Mouse (Mus musculus): ENCODE results near the gene Trhr2. TPM values are rescaled to one million over a fixed set of nuclear protein-coding genes. Genes with fewer than 3 reads are reported as not detected.

The Trhr2 gene
- not detected in 2 replicates for polyA plus RNA-seq (2012; ENCODE audit: insufficient read depth, insufficient read length, low replicate concordance, missing spikeins)

GRCm38 (mm10) chr8:122360696-122361416, at the start of gene Trhr2:
Gene Trhr2 (minus strand): TSS chr8:122360746.
- 77% methylated on average over 7 of the region's 7 CpGs for WGBS
- no peak within 1 kb of the TSS for H3K4me3 ChIP-seq (ENCODE audit: insufficient read depth, low read depth, low read length)
- TF ChIP-seq POLR2A (IDR thresholded peaks at IDR 0.05; ENCODE audit: insufficient read depth, low read depth, low read length) (no peak), CTCF (IDR thresholded peaks at IDR 0.05; ENCODE audit: insufficient read depth, low read depth, low read length) (no peak)
- peaks cover 53% of the 10 kb centered on the region for H3K4me1 ChIP-seq (ENCODE audit: control insufficient read depth, insufficient read depth, low read length)
- H3K27ac ChIP-seq (ENCODE audit: insufficient read depth, low read depth, low read length), result peak within 1 kb of the TSS; percentile 92

GRCm38 (mm10) chr8:122407678-122408077, 47.1 kb upstream of the Trhr2 start:
- TF ChIP-seq POLR2A (IDR thresholded peaks at IDR 0.05; ENCODE audit: insufficient read depth, low read depth, low read length) (no peak), CTCF (IDR thresholded peaks at IDR 0.05; ENCODE audit: insufficient read depth, low read depth, low read length) (no peak)

GRCm38 (mm10) chr8:122405146-122405805, 44.7 kb upstream of the Trhr2 start:
- Histone ChIP-seq H3K4me1 (ENCODE audit: control insufficient read depth, insufficient read depth, low read length) (no peaks in the 10 kb centered on the region), H3K27ac (ENCODE audit: insufficient read depth, low read depth, low read length) (no peak overlapping the region), H3K4me3 (ENCODE audit: insufficient read depth, low read depth, low read length) (no peak overlapping the region)
- TF ChIP-seq POLR2A (IDR thresholded peaks at IDR 0.05; ENCODE audit: insufficient read depth, low read depth, low read length), result no peak
- no peak for TF ChIP-seq CTCF (IDR thresholded peaks at IDR 0.05; ENCODE audit: insufficient read depth, low read depth, low read length)
- WGBS, result 93% methylated on average over 9 of the region's 9 CpGs

More at GRCm38 (mm10) chr8:122407678-122408077, 47.1 kb upstream of the Trhr2 start:
- no peak overlapping the region for H3K27ac ChIP-seq (ENCODE audit: insufficient read depth, low read depth, low read length)
- H3K4me3 ChIP-seq (ENCODE audit: insufficient read depth, low read depth, low read length), result no peak overlapping the region
- WGBS, result 88% methylated on average over 7 of the region's 7 CpGs
- no peaks in the 10 kb centered on the region for H3K4me1 ChIP-seq (ENCODE audit: control insufficient read depth, insufficient read depth, low read length)

GRCm38 (mm10) chr8:122398186-122398585, 37.6 kb upstream of the Trhr2 start:
- no peak overlapping the region for H3K4me3 ChIP-seq (ENCODE audit: insufficient read depth, low read depth, low read length)
- WGBS, result 94% methylated on average over 9 of the region's 9 CpGs
- no peaks in the 10 kb centered on the region for H3K4me1 ChIP-seq (ENCODE audit: control insufficient read depth, insufficient read depth, low read length)
- no peak for TF ChIP-seq CTCF (IDR thresholded peaks at IDR 0.05; ENCODE audit: insufficient read depth, low read depth, low read length)
- no peak for TF ChIP-seq POLR2A (IDR thresholded peaks at IDR 0.05; ENCODE audit: insufficient read depth, low read depth, low read length)
- no peak overlapping the region for H3K27ac ChIP-seq (ENCODE audit: insufficient read depth, low read depth, low read length)

GRCm38 (mm10) chr8:122395291-122395690, 34.7 kb upstream of the Trhr2 start:
- TF ChIP-seq CTCF (IDR thresholded peaks at IDR 0.05; ENCODE audit: insufficient read depth, low read depth, low read length) (no peak), POLR2A (IDR thresholded peaks at IDR 0.05; ENCODE audit: insufficient read depth, low read depth, low read length) (no peak)
- no peak overlapping the region for H3K4me3 ChIP-seq (ENCODE audit: insufficient read depth, low read depth, low read length)
- H3K4me1 ChIP-seq (ENCODE audit: control insufficient read depth, insufficient read depth, low read length), result no peaks in the 10 kb centered on the region
- 92% methylated on average over 6 of the region's 6 CpGs for WGBS
- H3K27ac ChIP-seq (ENCODE audit: insufficient read depth, low read depth, low read length), result no peak overlapping the region

GRCm38 (mm10) chr8:122393717-122394116, 33.2 kb upstream of the Trhr2 start:
- TF ChIP-seq CTCF (IDR thresholded peaks at IDR 0.05; ENCODE audit: insufficient read depth, low read depth, low read length) (no peak), POLR2A (IDR thresholded peaks at IDR 0.05; ENCODE audit: insufficient read depth, low read depth, low read length) (no peak)
- no peak overlapping the region for H3K4me3 ChIP-seq (ENCODE audit: insufficient read depth, low read depth, low read length)
- no peak overlapping the region for H3K27ac ChIP-seq (ENCODE audit: insufficient read depth, low read depth, low read length)
- no peaks in the 10 kb centered on the region for H3K4me1 ChIP-seq (ENCODE audit: control insufficient read depth, insufficient read depth, low read length)

- no peak overlapping the region for H3K4me3 ChIP-seq (ENCODE audit: insufficient read depth, low read depth, low read length)
- TF ChIP-seq CTCF (IDR thresholded peaks at IDR 0.05; ENCODE audit: insufficient read depth, low read depth, low read length) (no peak), POLR2A (IDR thresholded peaks at IDR 0.05; ENCODE audit: insufficient read depth, low read depth, low read length) (no peak)
- no peak overlapping the region for H3K27ac ChIP-seq (ENCODE audit: insufficient read depth, low read depth, low read length)
- no peaks in the 10 kb centered on the region for H3K4me1 ChIP-seq (ENCODE audit: control insufficient read depth, insufficient read depth, low read length)
- WGBS, result 85% methylated on average over 3 of the region's 3 CpGs
Measured at GRCm38 (mm10) chr8:122390758-122391157, 30.2 kb upstream of the Trhr2 start.

- TF ChIP-seq POLR2A (IDR thresholded peaks at IDR 0.05; ENCODE audit: insufficient read depth, low read depth, low read length) (no peak), CTCF (IDR thresholded peaks at IDR 0.05; ENCODE audit: insufficient read depth, low read depth, low read length) (no peak)
- no peaks in the 10 kb centered on the region for H3K4me1 ChIP-seq (ENCODE audit: control insufficient read depth, insufficient read depth, low read length)
- no peak overlapping the region for H3K27ac ChIP-seq (ENCODE audit: insufficient read depth, low read depth, low read length)
- WGBS, result 87% methylated on average over 3 of the region's 3 CpGs
- H3K4me3 ChIP-seq (ENCODE audit: insufficient read depth, low read depth, low read length), result no peak overlapping the region
Measured at GRCm38 (mm10) chr8:122389357-122389756, 28.8 kb upstream of the Trhr2 start.

GRCm38 (mm10) chr8:122383039-122383438, 22.5 kb upstream of the Trhr2 start:
- H3K27ac ChIP-seq (ENCODE audit: insufficient read depth, low read depth, low read length), result no peak overlapping the region
- TF ChIP-seq CTCF (IDR thresholded peaks at IDR 0.05; ENCODE audit: insufficient read depth, low read depth, low read length), result no peak
- TF ChIP-seq POLR2A (IDR thresholded peaks at IDR 0.05; ENCODE audit: insufficient read depth, low read depth, low read length), result no peak
- H3K4me3 ChIP-seq (ENCODE audit: insufficient read depth, low read depth, low read length), result no peak overlapping the region
- 82% methylated on average over 4 of the region's 4 CpGs for WGBS
- H3K4me1 ChIP-seq (ENCODE audit: control insufficient read depth, insufficient read depth, low read length), result no peaks in the 10 kb centered on the region; the same call in 1 of the 2 replicates

All from olfactory bulb, adult 2 months (tissue).